Mouse (Mus musculus) testis, postnatal 14 days (tissue): ENCODE data around the gene Gm49336.

Source experiments
- DNase-seq: peaks from one replicate; pipeline ENCODE4 v3.0.0; 2021; ENCODE audit warnings: low spot score

Gm49336 gene

GRCm38 (mm10) chr14:60238551-60238950 is 12.8 kb downstream of the Gm49336 start:
- no peak for DNase-seq

- no peak for DNase-seq
Measured at GRCm38 (mm10) chr14:60219886-60220285, 31.4 kb downstream of the Gm49336 start.

GRCm38 (mm10) chr14:60217616-60218015 is 33.7 kb downstream of the Gm49336 start:
- DNase-seq, result no peak

- DNase-seq, result no peak
Measured at GRCm38 (mm10) chr14:60216125-60216524, 35.2 kb downstream of the Gm49336 start.

- no peak for DNase-seq
Measured at GRCm38 (mm10) chr14:60215000-60215399, 36.3 kb downstream of the Gm49336 start.

GRCm38 (mm10) chr14:60214040-60214439 is 37.3 kb downstream of the Gm49336 start:
- DNase-seq, result no peak

GRCm38 (mm10) chr14:60209166-60209565 is 42.1 kb downstream of the Gm49336 start:
- DNase-seq, result no peak

- DNase-seq, result no peak
Measured at GRCm38 (mm10) chr14:60204993-60205392, 46.3 kb downstream of the Gm49336 start.

- no peak for DNase-seq
Measured at GRCm38 (mm10) chr14:60196884-60197283, 54.4 kb downstream of the Gm49336 start, which contains the start of gene Atp8a2. Gene Atp8a2, minus strand, starts transcription at chr14:60197179.

GRCm38 (mm10) chr14:60195999-60196398 is 55.3 kb downstream of the Gm49336 start:
- DNase-seq, result no peak

GRCm38 (mm10) chr14:60194606-60195005 is 56.7 kb downstream of the Gm49336 start:
- no peak for DNase-seq

GRCm38 (mm10) chr14:60189771-60190170 is 61.5 kb downstream of the Gm49336 start:
- DNase-seq, result no peak

- DNase-seq, result no peak
Measured at GRCm38 (mm10) chr14:60188201-60188825, 63.0 kb downstream of the Gm49336 start.

- no peak for DNase-seq
Measured at GRCm38 (mm10) chr14:60181306-60181705, 70.0 kb downstream of the Gm49336 start.

- DNase-seq, result no peak
Measured at GRCm38 (mm10) chr14:60178571-60178955, 72.7 kb downstream of the Gm49336 start.

GRCm38 (mm10) chr14:60177614-60178570 is 73.4 kb downstream of the Gm49336 start:
- no peak for DNase-seq

GRCm38 (mm10) chr14:60176891-60177613 is 74.3 kb downstream of the Gm49336 start:
- DNase-seq, result peak; percentile 63

- DNase-seq, result no peak
Measured at GRCm38 (mm10) chr14:60176469-60176890, 74.8 kb downstream of the Gm49336 start.

GRCm38 (mm10) chr14:60172286-60173055 is 78.8 kb downstream of the Gm49336 start:
- no peak for DNase-seq

GRCm38 (mm10) chr14:60170845-60171610 is 80.3 kb downstream of the Gm49336 start:
- no peak for DNase-seq

- no peak for DNase-seq
Measured at GRCm38 (mm10) chr14:60163367-60163766, 87.9 kb downstream of the Gm49336 start.
